Mouse (Mus musculus): Measurements from ENCODE around the gene Ncapd2. TPM values are rescaled to one million over a fixed set of nuclear protein-coding genes. Genes with fewer than 3 reads are reported as not detected.

Gene Ncapd2
- polyA plus RNA-seq, 1 experiment = 53.4 TPM

DNA sequence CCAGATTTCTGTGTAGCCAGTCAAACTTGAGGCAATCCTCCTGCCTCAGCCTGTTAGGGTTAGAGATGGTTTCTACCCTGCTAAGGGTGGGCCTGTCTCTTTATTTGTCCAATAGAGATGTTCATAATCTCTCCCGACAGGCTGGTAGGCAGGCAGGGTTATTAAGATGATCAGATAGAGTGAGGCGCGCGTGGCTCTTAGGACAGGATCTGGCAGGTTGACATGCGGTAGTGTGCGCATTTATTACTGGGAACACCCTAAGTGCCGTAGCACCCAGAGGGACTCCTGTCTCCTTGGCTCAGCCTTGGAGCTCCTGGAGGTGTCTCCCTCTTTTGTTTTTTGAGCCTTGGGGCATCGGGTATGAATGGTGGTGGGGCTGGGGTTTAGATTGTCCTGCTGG is 36.2 kb downstream of the Ncapd2 start:
- Histone ChIP-seq H3K27me3 (ENCODE audit: control insufficient read depth, insufficient read depth, low read length) (no peaks in the 10 kb centered on the region; the same call in 1 of the 2 replicates), H3K36me3 (ENCODE audit: control insufficient read depth, insufficient read depth, low read length) (peaks cover 8% of the 10 kb centered on the region; the same call in 1 of the 2 replicates), H3K4me3 (ENCODE audit: low read depth, low read length) (no peak overlapping the region), H3K27ac (ENCODE audit: insufficient read depth, low read depth, low read length) (no peak overlapping the region), H3K4me1 (ENCODE audit: control insufficient read depth, insufficient read depth, insufficient read length, low read length) (peaks cover 5% of the 10 kb centered on the region; the same call in 1 of the 2 replicates)
- 33% methylated on average over 8 of the region's 8 CpGs for WGBS
- no peak for TF ChIP-seq POLR2A (IDR thresholded peaks at IDR 0.05; ENCODE audit: low read depth, low read length)
- no peak for TF ChIP-seq CTCF (IDR thresholded peaks at IDR 0.05; ENCODE audit: extremely low read depth, insufficient read length, insufficient replicate concordance, low read depth, low read length)

- Histone ChIP-seq H3K27me3 (ENCODE audit: control insufficient read depth, insufficient read depth, low read length) (no peaks in the 10 kb centered on the region; the same call in 1 of the 2 replicates), H3K4me1 (ENCODE audit: control insufficient read depth, insufficient read depth, insufficient read length, low read length) (peaks cover 5% of the 10 kb centered on the region; the same call in 1 of the 2 replicates), H3K4me3 (ENCODE audit: low read depth, low read length) (no peak overlapping the region), H3K36me3 (ENCODE audit: control insufficient read depth, insufficient read depth, low read length) (peaks cover 4% of the 10 kb centered on the region; the same call in 1 of the 2 replicates), H3K27ac (ENCODE audit: insufficient read depth, low read depth, low read length) (no peak overlapping the region)
- no peak for TF ChIP-seq CTCF (IDR thresholded peaks at IDR 0.05; ENCODE audit: extremely low read depth, insufficient read length, insufficient replicate concordance, low read depth, low read length)
- TF ChIP-seq POLR2A (IDR thresholded peaks at IDR 0.05; ENCODE audit: low read depth, low read length) = no peak
Observed at GRCm38 (mm10) chr6:125154550-125154949, 37.0 kb downstream of the Ncapd2 start.

DNA sequence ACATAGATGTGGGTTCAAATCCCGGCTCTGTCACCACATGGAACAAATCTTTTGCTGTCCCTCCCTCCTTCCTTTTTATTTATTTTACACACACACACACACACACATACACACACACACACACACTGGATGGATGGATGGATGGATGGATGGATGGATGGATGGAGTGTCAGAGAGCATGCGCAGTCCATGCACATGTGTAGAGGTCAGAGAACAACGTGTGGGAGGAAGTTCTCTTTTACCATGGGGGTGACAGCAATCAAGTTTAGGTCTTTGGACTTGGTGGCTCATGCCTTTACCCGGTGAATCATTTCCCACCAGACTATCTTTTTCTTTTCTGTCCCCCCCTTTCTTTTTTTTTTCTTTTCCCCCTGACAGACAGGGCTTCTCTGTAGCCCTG is 37.8 kb downstream of the Ncapd2 start:
- Histone ChIP-seq H3K27me3 (ENCODE audit: control insufficient read depth, insufficient read depth, low read length) (no peaks in the 10 kb centered on the region; the same call in 1 of the 2 replicates), H3K4me1 (ENCODE audit: control insufficient read depth, insufficient read depth, insufficient read length, low read length) (peaks cover 5% of the 10 kb centered on the region; the same call in 1 of the 2 replicates), H3K27ac (ENCODE audit: insufficient read depth, low read depth, low read length) (no peak overlapping the region), H3K4me3 (ENCODE audit: low read depth, low read length) (no peak overlapping the region), H3K36me3 (ENCODE audit: control insufficient read depth, insufficient read depth, low read length) (no peaks in the 10 kb centered on the region; the same call in 1 of the 2 replicates)
- 82% methylated on average over 4 of the region's 4 CpGs for WGBS
- TF ChIP-seq POLR2A (IDR thresholded peaks at IDR 0.05; ENCODE audit: low read depth, low read length) (no peak), CTCF (IDR thresholded peaks at IDR 0.05; ENCODE audit: extremely low read depth, insufficient read length, insufficient replicate concordance, low read depth, low read length) (no peak)

GRCm38 (mm10) chr6:125153018-125153389 is 38.5 kb downstream of the Ncapd2 start:
- Histone ChIP-seq H3K4me1 (ENCODE audit: control insufficient read depth, insufficient read depth, insufficient read length, low read length) (peaks cover 5% of the 10 kb centered on the region; the same call in 1 of the 2 replicates), H3K4me3 (ENCODE audit: low read depth, low read length) (no peak overlapping the region), H3K27ac (ENCODE audit: insufficient read depth, low read depth, low read length) (no peak overlapping the region), H3K27me3 (ENCODE audit: control insufficient read depth, insufficient read depth, low read length) (no peaks in the 10 kb centered on the region; the same call in 1 of the 2 replicates), H3K36me3 (ENCODE audit: control insufficient read depth, insufficient read depth, low read length) (no peaks in the 10 kb centered on the region; the same call in 1 of the 2 replicates)
- TF ChIP-seq CTCF (IDR thresholded peaks at IDR 0.05; ENCODE audit: extremely low read depth, insufficient read length, insufficient replicate concordance, low read depth, low read length) = no peak
- TF ChIP-seq POLR2A (IDR thresholded peaks at IDR 0.05; ENCODE audit: low read depth, low read length) = no peak
- 70% methylated on average over 5 of the region's 5 CpGs for WGBS

- H3K4me3 ChIP-seq (ENCODE audit: low read depth, low read length) = no peak overlapping the region
- no peaks in the 10 kb centered on the region; the same call in 1 of the 2 replicates for H3K27me3 ChIP-seq (ENCODE audit: control insufficient read depth, insufficient read depth, low read length)
- WGBS = 63% methylated on average over 22 of the region's 22 CpGs
- TF ChIP-seq CTCF (IDR thresholded peaks at IDR 0.05; ENCODE audit: extremely low read depth, insufficient read length, insufficient replicate concordance, low read depth, low read length) = no peak
- TF ChIP-seq POLR2A (IDR thresholded peaks at IDR 0.05; ENCODE audit: low read depth, low read length) = no peak
- no peaks in the 10 kb centered on the region; the same call in 1 of the 2 replicates for H3K36me3 ChIP-seq (ENCODE audit: control insufficient read depth, insufficient read depth, low read length)
- peaks cover 5% of the 10 kb centered on the region; the same call in 1 of the 2 replicates for H3K4me1 ChIP-seq (ENCODE audit: control insufficient read depth, insufficient read depth, insufficient read length, low read length)
- no peak overlapping the region for H3K27ac ChIP-seq (ENCODE audit: insufficient read depth, low read depth, low read length)
Observed at GRCm38 (mm10) chr6:125152212-125153017, 39.1 kb downstream of the Ncapd2 start.

GRCm38 (mm10) chr6:125149569-125149950 is 41.9 kb downstream of the Ncapd2 start:
- WGBS = 74% methylated on average over 7 of the region's 7 CpGs
- Histone ChIP-seq H3K4me1 (ENCODE audit: control insufficient read depth, insufficient read depth, insufficient read length, low read length) (peaks cover 3% of the 10 kb centered on the region; the same call in 1 of the 2 replicates), H3K27me3 (ENCODE audit: control insufficient read depth, insufficient read depth, low read length) (no peaks in the 10 kb centered on the region), H3K36me3 (ENCODE audit: control insufficient read depth, insufficient read depth, low read length) (no peaks in the 10 kb centered on the region; the same call in 1 of the 2 replicates), H3K27ac (ENCODE audit: insufficient read depth, low read depth, low read length) (no peak overlapping the region), H3K4me3 (ENCODE audit: low read depth, low read length) (no peak overlapping the region)
- TF ChIP-seq CTCF (IDR thresholded peaks at IDR 0.05; ENCODE audit: extremely low read depth, insufficient read length, insufficient replicate concordance, low read depth, low read length) = no peak
- TF ChIP-seq POLR2A (IDR thresholded peaks at IDR 0.05; ENCODE audit: low read depth, low read length) = no peak

DNA sequence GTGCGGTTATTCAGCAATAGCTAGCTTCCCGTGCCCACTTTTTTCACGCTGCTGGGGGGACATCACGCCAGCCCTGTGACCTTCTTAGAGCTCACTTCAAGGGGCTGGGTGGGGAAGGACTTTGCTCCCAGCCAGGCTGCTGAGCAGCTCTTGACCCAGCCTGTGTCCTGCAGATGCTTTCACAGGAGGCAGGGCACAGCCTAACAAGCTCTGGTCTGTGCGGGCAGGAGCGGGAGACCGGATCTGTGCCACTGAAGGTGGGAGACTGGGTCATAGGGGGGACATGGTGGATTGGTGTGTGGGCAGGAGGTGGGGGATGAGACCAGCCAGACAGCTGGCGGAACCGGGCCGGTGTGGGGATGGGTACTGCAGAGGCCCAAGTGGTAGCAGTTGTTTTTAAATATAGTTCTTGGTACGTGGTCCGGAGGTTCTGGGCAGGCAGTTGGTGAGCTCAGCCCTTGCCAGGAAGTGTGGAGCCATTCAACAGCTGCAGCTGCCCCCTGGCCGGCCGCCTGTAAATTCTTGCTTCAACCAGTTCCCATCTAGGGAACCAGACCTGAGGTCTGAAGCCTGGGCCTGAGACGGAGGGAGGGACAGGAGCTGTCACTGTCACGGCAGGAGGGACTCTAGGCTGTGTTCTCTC is 42.5 kb downstream of the Ncapd2 start:
- 77% methylated on average over 16 of the region's 16 CpGs for WGBS
- H3K36me3 ChIP-seq (ENCODE audit: control insufficient read depth, insufficient read depth, low read length) = no peaks in the 10 kb centered on the region; the same call in 1 of the 2 replicates
- TF ChIP-seq POLR2A (IDR thresholded peaks at IDR 0.05; ENCODE audit: low read depth, low read length) = no peak
- TF ChIP-seq CTCF (IDR thresholded peaks at IDR 0.05; ENCODE audit: extremely low read depth, insufficient read length, insufficient replicate concordance, low read depth, low read length) = no peak
- H3K4me1 ChIP-seq (ENCODE audit: control insufficient read depth, insufficient read depth, insufficient read length, low read length) = peaks cover 3% of the 10 kb centered on the region; the same call in 1 of the 2 replicates
- no peak overlapping the region for H3K4me3 ChIP-seq (ENCODE audit: low read depth, low read length)
- no peak overlapping the region for H3K27ac ChIP-seq (ENCODE audit: insufficient read depth, low read depth, low read length)
- no peaks in the 10 kb centered on the region for H3K27me3 ChIP-seq (ENCODE audit: control insufficient read depth, insufficient read depth, low read length)

All from small intestine, adult 2 months (tissue).